Mouse (Mus musculus) cortical plate, adult 2 months (tissue): ENCODE measurements around the gene 2410137M14Rik.

Experiments used
- CTCF ChIP-seq: fragments of 200-500 bp; IDR thresholded peaks from 2 replicates; pipeline ENCODE4 v1.5.1; 2011; ENCODE audit warnings: mild to moderate bottlenecking, control low read depth, low read length; ENCODE audit not compliant: insufficient read depth; ENCODE audit errors: extremely low read depth
- POLR2A ChIP-seq: fragments of 200-500 bp; IDR thresholded peaks from 2 replicates; pipeline ENCODE4 v1.6.1; 2011; ENCODE audit warnings: mild to moderate bottlenecking, low read length, control low read depth; ENCODE audit not compliant: insufficient read depth; ENCODE audit errors: extremely low read depth

DNA sequence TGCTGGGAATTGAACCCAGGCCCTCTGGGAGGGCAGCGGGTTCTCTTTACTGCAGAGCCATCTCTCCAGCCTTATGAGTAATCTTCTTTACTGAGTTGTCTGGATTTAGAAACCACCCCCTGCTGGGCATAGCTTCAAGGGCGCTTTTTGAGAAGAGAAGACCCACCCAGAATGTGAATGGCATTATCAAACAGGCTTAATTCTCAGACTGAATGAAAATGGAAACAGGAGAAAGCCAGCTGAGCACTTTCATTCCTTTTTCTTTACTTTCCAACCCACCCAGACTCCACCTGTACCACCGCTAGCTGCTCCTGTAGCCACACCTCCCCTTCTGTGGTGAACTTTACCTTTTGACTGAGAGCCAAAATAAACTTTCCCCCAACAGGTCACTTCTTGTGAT is 14.4 kb upstream of the 2410137M14Rik start:
- TF ChIP-seq CTCF (no peak), POLR2A (no peak)
